Mouse (Mus musculus): ENCODE measurements around the gene Qprt. TPM values are rescaled to one million over a fixed set of nuclear protein-coding genes. Genes with fewer than 3 reads are reported as not detected.

Gene Qprt
- total RNA-seq, 2 experiments from 2014 or later = 0.25 TPM; not detected in 1

GRCm38 (mm10) chr7:127136181-127137071, 14.4 kb upstream of the Qprt start:
- intact Hi-C loops (cut with DNase I) = no loop called here
- no peak for DNase-seq (ENCODE audit: low spot score in 2 of 2)

- intact Hi-C loops (cut with DNase I) = loop anchor here (5.0 kb wide), 1 partner anchor 37 kb away; no protein-coding TSS in a partner anchor
- no peak for DNase-seq (ENCODE audit: low spot score in 2 of 2)
Observed at GRCm38 (mm10) chr7:127134821-127135447, 12.9 kb upstream of the Qprt start.

GRCm38 (mm10) chr7:127133125-127133524, 11.1 kb upstream of the Qprt start:
- no peak for DNase-seq (ENCODE audit: low spot score in 2 of 2)
- intact Hi-C loops (cut with DNase I) = loop anchor here (5.0 kb wide), 1 partner anchor 39 kb away; no protein-coding TSS in a partner anchor

GRCm38 (mm10) chr7:127129638-127130037, 7.6 kb upstream of the Qprt start:
- intact Hi-C loops (cut with DNase I) = loop anchor here (5.0 kb wide), 1 partner anchor 43 kb away; no protein-coding TSS in a partner anchor
- DNase-seq (ENCODE audit: low spot score in 2 of 2) = peak; percentile 49 to 85

- intact Hi-C loops (cut with DNase I) = no loop called here
- no peak for DNase-seq (ENCODE audit: low spot score in 2 of 2)
Observed at GRCm38 (mm10) chr7:127121061-127121910, 740 bp downstream of the Qprt start.

- DNase-seq (ENCODE audit: low spot score in 2 of 2) = no peak
- intact Hi-C loops (cut with DNase I) = no loop called here
Observed at GRCm38 (mm10) chr7:127118671-127119445, 3.2 kb downstream of the Qprt start.

GRCm38 (mm10) chr7:127117948-127118347, 4.1 kb downstream of the Qprt start:
- intact Hi-C loops (cut with DNase I) = loop anchor here (2.0 kb wide), 1 partner anchor 67 kb away; no protein-coding TSS in a partner anchor
- DNase-seq (ENCODE audit: low spot score in 2 of 2) = no peak

- DNase-seq (ENCODE audit: low spot score in 2 of 2) = peak; percentile 48 to 61
- intact Hi-C loops (cut with DNase I) = loop anchor here (2.0 kb wide), 1 partner anchor 68 kb away; no protein-coding TSS in a partner anchor
Observed at GRCm38 (mm10) chr7:127116331-127116935, 5.6 kb downstream of the Qprt start.

- intact Hi-C loops (cut with DNase I) = no loop called here
- DNase-seq (ENCODE audit: low spot score in 2 of 2) = no peak
Observed at GRCm38 (mm10) chr7:127114920-127115319, 7.1 kb downstream of the Qprt start.

- intact Hi-C loops (cut with DNase I) = no loop called here
- DNase-seq (ENCODE audit: low spot score in 2 of 2) = no peak
Observed at GRCm38 (mm10) chr7:127113614-127114259, 8.3 kb downstream of the Qprt start.

- intact Hi-C loops (cut with DNase I) = no loop called here
- no peak for DNase-seq (ENCODE audit: low spot score in 2 of 2)
Observed at GRCm38 (mm10) chr7:127112921-127113597, 9.0 kb downstream of the Qprt start.

- intact Hi-C loops (cut with DNase I) = no loop called here
Observed at GRCm38 (mm10) chr7:127112251-127112841, 9.7 kb downstream of the Qprt start.

GRCm38 (mm10) chr7:127111461-127111860, 10.6 kb downstream of the Qprt start:
- DNase-seq (ENCODE audit: low spot score in 2 of 2) = peak; percentile 49 to 57
- intact Hi-C loops (cut with DNase I) = loop anchor here (2.0 kb wide), 1 partner anchor 279 kb away; no protein-coding TSS in a partner anchor

More at GRCm38 (mm10) chr7:127112251-127112841, 9.7 kb downstream of the Qprt start:
- no peak for DNase-seq (ENCODE audit: low spot score in 2 of 2)

GRCm38 (mm10) chr7:127110239-127111007, 11.6 kb downstream of the Qprt start:
- peak; percentile 84 to 85 for DNase-seq (ENCODE audit: low spot score in 2 of 2)
- intact Hi-C loops (cut with DNase I) = loop anchor here (2.0 kb wide), 1 partner anchor 278 kb away; no protein-coding TSS in a partner anchor

- intact Hi-C loops (cut with DNase I) = loop anchor here (2.0 kb wide), 1 partner anchor 89 kb away; the partner anchor contains the start of genes Pagr1a and Pagr1b
- no peak for DNase-seq (ENCODE audit: low spot score in 2 of 2)
Observed at GRCm38 (mm10) chr7:127105551-127105950, 16.5 kb downstream of the Qprt start.
